Mouse (Mus musculus): ENCODE results near the gene 4931428L18Rik. TPM values are rescaled to one million over a fixed set of nuclear protein-coding genes. Genes with fewer than 3 reads are reported as not detected.

Gene 4931428L18Rik
- polyA plus RNA-seq, 1 experiment from 2014 or later, result not detected

DNA sequence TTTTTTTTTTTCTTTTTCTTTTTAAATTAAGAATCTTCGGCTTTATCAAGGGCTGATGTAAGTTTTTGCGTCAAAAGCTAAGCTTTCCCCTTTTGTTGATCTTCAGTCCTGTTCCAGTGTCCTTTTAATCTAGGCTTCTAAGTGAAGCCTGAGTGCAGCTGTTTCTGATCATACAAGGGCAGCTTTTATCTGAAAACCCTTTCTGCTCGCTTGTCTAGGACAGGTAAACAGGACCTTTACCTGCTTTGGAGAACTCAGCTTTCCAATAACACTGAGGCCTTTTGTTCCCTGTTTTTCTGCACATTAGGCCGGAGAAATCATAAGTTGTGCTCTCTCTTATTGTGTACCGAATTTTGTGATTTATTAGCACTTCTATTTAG lies 272.0 kb downstream of the 4931428L18Rik start:
- H3K4me1 ChIP-seq (ENCODE audit: insufficient read depth, low read length), result peaks cover 15% of the 10 kb centered on the region
- peak overlapping the region; percentile 85 for H3K9ac ChIP-seq (replicated peaks; ENCODE audit: low read length)
- peak overlapping the region; percentile 68 for H3K4me2 ChIP-seq (replicated peaks; ENCODE audit: low read depth, low read length)
- H3K27ac ChIP-seq (ENCODE audit: low read length), result peak overlapping the region; percentile 100
- peak overlapping the region; percentile 90 for H3K4me3 ChIP-seq (ENCODE audit: low read length)
- no peaks in the 10 kb centered on the region for H3K9me3 ChIP-seq (ENCODE audit: low read length)
- no peaks in the 10 kb centered on the region for H3K27me3 ChIP-seq (ENCODE audit: insufficient read depth, low read length)
- no peak for ATAC-seq (ENCODE audit: low FRiP score, low TSS enrichment)
- H3K36me3 ChIP-seq (ENCODE audit: insufficient read depth, low read length), result 0 out of 2 replicates have a peak, but pooled peaks cover 2% of the 10 kb centered on the region
- 40% methylated on average over 5 of the region's 5 CpGs for WGBS

- H3K9ac ChIP-seq (replicated peaks; ENCODE audit: low read length), result peak overlapping the region; percentile 85
- ATAC-seq (ENCODE audit: low FRiP score, low TSS enrichment), result peak; percentile 98
- H3K4me1 ChIP-seq (ENCODE audit: insufficient read depth, low read length), result peaks cover 15% of the 10 kb centered on the region
- H3K9me3 ChIP-seq (ENCODE audit: low read length), result no peaks in the 10 kb centered on the region
- H3K27me3 ChIP-seq (ENCODE audit: insufficient read depth, low read length), result no peaks in the 10 kb centered on the region
- peak overlapping the region; percentile 68 for H3K4me2 ChIP-seq (replicated peaks; ENCODE audit: low read depth, low read length)
- peak overlapping the region; percentile 100 for H3K27ac ChIP-seq (ENCODE audit: low read length)
- H3K36me3 ChIP-seq (ENCODE audit: insufficient read depth, low read length), result peaks cover 7% of the 10 kb centered on the region
- peak overlapping the region; percentile 90 for H3K4me3 ChIP-seq (ENCODE audit: low read length)
- WGBS, result under 1% methylated on average over 47 of the region's 66 CpGs
Measured at GRCm38 (mm10) chr1:30949710-30950455, 272.6 kb downstream of the 4931428L18Rik start.

DNA sequence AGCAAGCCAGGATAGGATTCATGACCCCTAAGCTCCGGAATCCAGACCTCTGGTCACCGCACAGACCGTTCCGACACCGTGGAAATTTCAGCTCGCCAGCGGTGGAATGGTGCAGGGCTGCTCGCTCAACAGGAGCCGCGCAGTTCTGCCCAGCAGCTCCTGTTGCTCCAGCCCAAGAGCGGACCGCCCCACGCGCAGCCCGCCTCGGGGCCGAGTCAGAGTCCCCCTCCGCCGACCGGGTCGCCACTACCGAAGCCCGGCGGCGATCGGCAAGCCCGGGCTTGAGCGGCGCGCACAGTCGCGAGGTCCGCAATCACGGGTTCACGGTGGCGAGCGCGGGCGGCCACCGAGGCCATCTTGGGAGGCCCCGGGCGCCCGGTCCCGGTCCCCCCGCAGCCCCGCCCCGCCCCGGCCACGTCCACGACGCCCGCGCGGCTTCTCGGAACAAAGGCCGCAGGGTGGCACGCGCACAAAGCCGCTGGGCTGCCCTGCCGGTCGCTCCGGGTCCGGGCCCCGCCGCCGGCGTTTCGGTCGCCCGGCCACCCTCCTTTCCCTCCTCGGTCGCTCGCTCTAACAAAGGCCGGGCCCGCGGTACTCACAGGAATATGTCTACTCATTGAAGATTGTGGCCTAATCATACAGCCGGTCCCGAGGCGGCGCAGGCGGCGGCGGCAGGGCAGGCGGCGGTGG lies 273.4 kb downstream of the 4931428L18Rik start:
- Histone ChIP-seq H3K4me1 (ENCODE audit: insufficient read depth, low read length) (peaks cover 15% of the 10 kb centered on the region), H3K27ac (ENCODE audit: low read length) (peak overlapping the region; percentile 100), H3K4me3 (ENCODE audit: low read length) (peak overlapping the region; percentile 90), H3K9me3 (ENCODE audit: low read length) (no peaks in the 10 kb centered on the region), H3K27me3 (ENCODE audit: insufficient read depth, low read length) (no peaks in the 10 kb centered on the region), H3K4me2 (replicated peaks; ENCODE audit: low read depth, low read length) (peak overlapping the region; percentile 62), H3K36me3 (ENCODE audit: insufficient read depth, low read length) (peaks cover 15% of the 10 kb centered on the region), H3K9ac (replicated peaks; ENCODE audit: low read length) (peak overlapping the region; percentile 98)
- under 1% methylated on average over 76 of the region's 85 CpGs for WGBS
- ATAC-seq (ENCODE audit: low FRiP score, low TSS enrichment), result peak; percentile 78

DNA sequence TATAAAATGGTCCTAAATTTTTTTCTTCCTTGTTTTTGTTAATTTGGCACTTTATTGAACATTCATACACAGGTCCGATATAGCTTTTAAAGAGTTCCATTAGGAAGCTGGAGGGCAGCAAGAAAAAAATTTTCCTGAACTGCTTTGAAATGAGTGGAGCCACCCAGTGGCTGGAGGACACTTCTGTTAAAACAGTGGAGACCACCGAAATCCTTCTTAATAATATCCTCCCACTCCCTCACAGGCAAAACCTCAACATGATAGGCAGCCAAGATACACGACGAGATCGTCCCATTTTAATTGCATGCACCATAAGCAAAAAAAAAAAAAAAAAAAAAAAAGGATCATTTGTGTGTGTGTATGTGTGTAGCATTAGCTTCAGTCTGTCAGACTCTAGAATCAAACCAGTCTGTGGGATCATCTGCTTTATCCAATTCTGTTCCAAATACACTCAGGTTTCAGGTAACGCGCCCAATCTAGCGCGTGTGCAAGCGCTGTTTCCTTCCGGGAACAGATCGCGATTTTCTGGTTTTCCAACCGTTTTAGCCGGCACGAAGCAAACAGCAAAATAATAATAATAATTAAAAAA lies 274.0 kb downstream of the 4931428L18Rik start:
- Histone ChIP-seq H3K4me1 (ENCODE audit: insufficient read depth, low read length) (peaks cover 15% of the 10 kb centered on the region), H3K27me3 (ENCODE audit: insufficient read depth, low read length) (no peaks in the 10 kb centered on the region), H3K27ac (ENCODE audit: low read length) (peak overlapping the region; percentile 100), H3K4me2 (replicated peaks; ENCODE audit: low read depth, low read length) (peak overlapping the region; percentile 62), H3K9me3 (ENCODE audit: low read length) (no peaks in the 10 kb centered on the region), H3K36me3 (ENCODE audit: insufficient read depth, low read length) (peaks cover 21% of the 10 kb centered on the region), H3K4me3 (ENCODE audit: low read length) (peak overlapping the region; percentile 90), H3K9ac (replicated peaks; ENCODE audit: low read length) (peak overlapping the region; percentile 98)
- WGBS, result under 1% methylated on average over 16 of the region's 16 CpGs
- ATAC-seq (ENCODE audit: low FRiP score, low TSS enrichment), result no peak

Other genes with a start within 250 kb of the 4931428L18Rik start
- gene AC153137.1, start 244.7 kb downstream of the 4931428L18Rik start, polyA plus RNA-seq (2015; fragmentation: Nextera tagmentation; extraction: Ambion mirVana), result not detected in 2 replicates
- gene Lgsn, start 46.3 kb downstream of the 4931428L18Rik start, polyA plus RNA-seq (2015; fragmentation: Nextera tagmentation; extraction: Ambion mirVana), result not detected in 2 replicates
- gene Pih1d3, start 154 bp upstream of the 4931428L18Rik start, polyA plus RNA-seq (2015; fragmentation: Nextera tagmentation; extraction: Ambion mirVana), result not detected in 2 replicates

Data from kidney, embryonic 16.5 days (tissue).